Mouse (Mus musculus): Measurements from ENCODE around the gene Rpl38. TPM values are rescaled to one million over a fixed set of nuclear protein-coding genes. Genes with fewer than 3 reads are reported as not detected.

The Rpl38 gene
- 577 and 578 TPM in 2 replicates for total RNA-seq (2014; rRNA removed)
- 954 and 958 TPM in 2 replicates for polyA plus RNA-seq (2015; fragmentation: Nextera tagmentation; extraction: Ambion mirVana)

DNA sequence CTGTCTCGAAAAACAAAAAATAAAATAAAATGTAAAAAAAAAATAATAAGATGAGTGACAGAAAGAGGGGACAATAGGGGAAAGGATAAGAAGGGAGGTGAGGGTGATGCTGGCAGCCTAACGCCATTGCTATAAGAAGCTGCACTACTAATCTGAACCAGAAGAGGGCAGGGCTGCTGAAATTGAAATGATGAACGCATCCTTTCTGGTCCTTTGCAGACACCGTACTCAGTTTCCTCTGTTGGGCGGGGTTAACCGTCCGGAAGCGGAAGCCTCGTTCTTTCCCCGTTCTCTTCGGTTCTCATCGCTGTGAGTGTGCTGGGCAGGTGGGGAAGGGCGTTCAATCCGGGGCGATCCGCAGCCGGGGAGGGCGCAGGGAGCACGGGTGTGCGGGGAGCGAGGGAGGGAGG lies at the start of gene Rpl38:
Rpl38 (plus strand) TSS at position 224 of the 410 bp plus-strand sequence.
- Histone ChIP-seq H3K27ac (peak within 1 kb of the TSS; percentile 96), H3K27me3 (ENCODE audit: insufficient read depth, low read length) (no peaks in the 10 kb centered on the region), H3K9ac (replicated peaks; ENCODE audit: low read length) (peak within 1 kb of the TSS; percentile 89), H3K4me1 (ENCODE audit: insufficient read depth, low read length) (peaks cover 10% of the 10 kb centered on the region; the same call in 1 of the 2 replicates), H3K4me2 (ENCODE audit: low read depth, low read length) (peak within 1 kb of the TSS; percentile 92), H3K4me3 (ENCODE audit: low read length) (peak within 1 kb of the TSS; percentile 78), H3K36me3 (ENCODE audit: insufficient read depth, low read length) (peaks cover 29% of the 10 kb centered on the region), H3K9me3 (ENCODE audit: low read length) (no peaks in the 10 kb centered on the region)
- peak; percentile 83 for ATAC-seq
- under 1% methylated on average over 21 of the region's 21 CpGs for WGBS
- peak; percentile 98 for DNase-seq (ENCODE audit: low spot score)
- TF ChIP-seq CTCF (IDR thresholded peaks at IDR 0.05; ENCODE audit: low read depth): peak; percentile 93

DNA sequence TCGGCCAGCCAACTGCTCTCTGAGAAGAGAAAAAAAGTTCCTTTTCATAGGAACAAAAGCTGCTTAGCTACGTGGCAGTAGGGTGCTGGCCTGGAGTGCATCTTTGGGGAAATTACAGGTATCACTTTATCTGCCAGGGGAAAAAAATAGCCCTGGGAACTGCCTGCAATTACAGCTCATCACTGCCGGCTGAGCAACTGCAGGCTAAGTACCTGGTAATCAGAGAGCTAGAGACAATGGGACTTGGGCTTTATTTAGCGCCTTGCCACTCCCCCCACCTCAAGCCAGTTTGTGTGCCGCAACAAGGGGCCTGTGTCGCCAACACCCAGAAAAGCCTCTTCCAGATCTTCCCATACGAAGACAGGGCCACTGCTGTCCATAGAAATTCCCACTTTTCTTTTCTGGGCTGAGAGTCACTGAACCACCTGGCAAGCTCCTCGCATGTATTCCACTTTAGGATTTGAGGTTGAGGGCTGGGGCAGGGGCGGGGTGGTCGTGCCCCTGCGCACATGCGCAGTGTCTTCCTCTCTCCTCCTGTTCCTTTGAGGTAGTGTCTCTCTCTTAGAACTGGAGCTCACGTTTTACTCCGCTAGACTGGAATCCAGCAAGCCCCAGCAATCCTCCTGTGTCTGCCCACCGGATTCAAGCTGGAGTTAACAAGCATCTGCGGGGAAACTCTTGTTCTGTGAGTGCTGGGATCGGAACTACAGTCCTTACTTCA lies 49.5 kb upstream of the Rpl38 start:
- H3K36me3 ChIP-seq (ENCODE audit: insufficient read depth, low read length): no peaks in the 10 kb centered on the region
- no peak overlapping the region for H3K27ac ChIP-seq
- ATAC-seq (no peak), DNase-seq (ENCODE audit: low spot score) (no peak)
- no peaks in the 10 kb centered on the region for H3K9me3 ChIP-seq (ENCODE audit: low read length)
- H3K4me3 ChIP-seq (ENCODE audit: low read length): no peak overlapping the region
- H3K4me1 ChIP-seq (ENCODE audit: insufficient read depth, low read length): no peaks in the 10 kb centered on the region
- no peak for TF ChIP-seq CTCF (IDR thresholded peaks at IDR 0.05; ENCODE audit: low read depth)
- WGBS: 62% methylated on average over 17 of the region's 17 CpGs
- no peak overlapping the region for H3K4me2 ChIP-seq (ENCODE audit: low read depth, low read length)
- H3K27me3 ChIP-seq (ENCODE audit: insufficient read depth, low read length): no peaks in the 10 kb centered on the region
- H3K9ac ChIP-seq (replicated peaks; ENCODE audit: low read length): no peak overlapping the region

DNA sequence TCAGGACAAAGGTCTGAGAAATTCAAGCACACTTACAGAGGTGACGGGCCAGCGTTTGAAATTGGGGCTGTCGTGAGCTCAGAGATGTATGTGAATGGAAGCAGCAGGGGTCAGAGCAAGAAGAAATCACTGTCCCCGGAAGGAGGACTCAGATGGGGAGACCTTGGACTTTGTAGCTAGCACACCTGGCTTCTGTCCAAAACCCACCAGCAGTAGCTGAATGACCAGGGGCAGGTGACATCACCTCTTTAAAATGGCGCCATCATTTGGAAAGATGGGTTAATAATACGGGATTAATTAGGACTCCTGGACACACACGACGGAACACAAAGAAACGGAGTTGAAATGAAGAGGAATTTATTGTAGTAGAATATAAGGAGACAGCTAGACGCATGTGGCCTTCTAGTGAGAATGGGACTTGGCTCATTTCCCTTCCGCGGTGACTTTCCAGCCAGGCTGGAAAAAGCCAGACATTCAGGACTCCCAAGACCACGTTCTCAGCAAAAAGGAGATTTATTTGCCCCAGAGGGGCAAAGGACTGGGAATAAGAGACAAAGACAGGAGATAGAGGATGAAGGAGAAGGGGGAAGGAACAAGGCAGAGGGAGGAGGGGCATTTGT lies 42.1 kb upstream of the Rpl38 start:
- H3K4me3 ChIP-seq (ENCODE audit: low read length): no peak overlapping the region
- DNase-seq (ENCODE audit: low spot score): peak; percentile 51
- H3K9ac ChIP-seq (replicated peaks; ENCODE audit: low read length): no peak overlapping the region
- 39% methylated on average over 13 of the region's 13 CpGs for WGBS
- H3K9me3 ChIP-seq (ENCODE audit: low read length): no peaks in the 10 kb centered on the region
- no peak overlapping the region for H3K4me2 ChIP-seq (ENCODE audit: low read depth, low read length)
- H3K4me1 ChIP-seq (ENCODE audit: insufficient read depth, low read length): no peaks in the 10 kb centered on the region
- no peak for TF ChIP-seq CTCF (IDR thresholded peaks at IDR 0.05; ENCODE audit: low read depth)
- H3K36me3 ChIP-seq (ENCODE audit: insufficient read depth, low read length): no peaks in the 10 kb centered on the region
- H3K27ac ChIP-seq: no peak overlapping the region
- H3K27me3 ChIP-seq (ENCODE audit: insufficient read depth, low read length): no peaks in the 10 kb centered on the region
- ATAC-seq: no peak

DNA sequence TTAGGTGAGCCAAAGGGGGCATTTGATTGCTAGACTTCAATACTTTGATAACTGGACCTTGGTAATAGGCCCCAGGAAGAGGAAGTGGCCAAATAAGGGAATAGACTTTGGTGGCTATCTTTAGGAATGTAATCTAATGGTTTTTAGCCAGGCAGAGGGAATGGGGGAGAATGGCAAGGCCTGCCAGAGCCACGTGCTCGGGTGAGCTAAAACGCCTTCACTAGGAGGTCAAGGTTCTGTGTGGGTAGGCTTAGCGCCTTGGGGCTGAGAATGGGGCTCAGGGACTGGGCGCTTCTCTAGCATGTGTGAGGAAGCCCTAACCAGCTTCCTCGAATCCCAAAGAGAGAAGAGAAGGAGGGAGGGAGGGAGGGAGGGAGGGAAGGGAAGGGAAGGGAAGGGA lies 41.3 kb upstream of the Rpl38 start:
- ATAC-seq: no peak
- Histone ChIP-seq H3K9me3 (ENCODE audit: low read length) (no peaks in the 10 kb centered on the region), H3K4me3 (ENCODE audit: low read length) (no peak overlapping the region), H3K4me1 (ENCODE audit: insufficient read depth, low read length) (no peaks in the 10 kb centered on the region), H3K27me3 (ENCODE audit: insufficient read depth, low read length) (no peaks in the 10 kb centered on the region), H3K36me3 (ENCODE audit: insufficient read depth, low read length) (no peaks in the 10 kb centered on the region), H3K27ac (no peak overlapping the region), H3K4me2 (ENCODE audit: low read depth, low read length) (no peak overlapping the region), H3K9ac (replicated peaks; ENCODE audit: low read length) (no peak overlapping the region)
- WGBS: 86% methylated on average over 5 of the region's 6 CpGs
- DNase-seq (ENCODE audit: low spot score): no peak
- TF ChIP-seq CTCF (IDR thresholded peaks at IDR 0.05; ENCODE audit: low read depth): no peak

DNA sequence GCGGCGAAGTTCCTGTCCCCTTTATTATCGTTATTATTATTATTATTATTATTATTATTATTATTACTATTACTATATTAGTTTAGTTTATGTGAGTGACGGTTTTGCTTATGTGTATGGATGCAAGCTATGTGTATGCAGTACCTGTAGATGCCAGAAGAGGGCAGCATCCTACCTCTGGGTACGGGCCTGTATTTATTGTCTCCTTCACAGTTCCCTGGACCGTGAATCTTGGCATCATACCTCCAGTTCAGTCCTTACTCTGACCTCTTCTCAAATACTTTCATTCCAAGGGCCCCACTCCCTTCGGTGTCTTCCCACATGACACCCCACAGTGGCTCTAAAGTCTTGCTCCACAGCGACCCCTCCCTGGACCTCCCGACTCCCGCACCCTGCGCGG lies 40.3 kb upstream of the Rpl38 start:
- Histone ChIP-seq H3K9me3 (ENCODE audit: low read length) (no peaks in the 10 kb centered on the region), H3K9ac (replicated peaks; ENCODE audit: low read length) (no peak overlapping the region), H3K27ac (no peak overlapping the region), H3K36me3 (ENCODE audit: insufficient read depth, low read length) (no peaks in the 10 kb centered on the region), H3K4me3 (ENCODE audit: low read length) (no peak overlapping the region), H3K4me1 (ENCODE audit: insufficient read depth, low read length) (no peaks in the 10 kb centered on the region), H3K27me3 (ENCODE audit: insufficient read depth, low read length) (no peaks in the 10 kb centered on the region), H3K4me2 (ENCODE audit: low read depth, low read length) (no peak overlapping the region)
- DNase-seq (ENCODE audit: low spot score) (no peak), ATAC-seq (no peak)
- WGBS: 79% methylated on average over 12 of the region's 12 CpGs
- peak; percentile 62 for TF ChIP-seq CTCF (IDR thresholded peaks at IDR 0.05; ENCODE audit: low read depth)

DNA sequence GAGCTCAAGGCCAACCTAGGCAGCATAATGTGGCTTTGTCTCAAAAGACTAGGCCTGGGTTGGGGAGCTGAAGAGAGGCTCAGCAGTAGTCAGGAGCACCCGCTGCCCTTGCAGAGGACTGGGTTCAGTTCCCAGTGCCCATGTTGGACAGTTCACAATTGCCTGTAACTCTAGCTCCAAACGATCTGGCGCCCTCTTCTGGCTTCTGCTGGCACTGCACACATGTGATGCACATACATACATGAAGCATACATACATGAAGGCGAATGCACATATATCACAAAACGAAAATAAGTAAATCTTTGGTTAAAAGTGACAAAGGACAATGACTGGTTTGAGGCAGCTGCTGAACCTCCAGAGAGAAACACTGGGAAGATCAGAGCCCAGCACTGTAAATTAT lies 38.3 kb upstream of the Rpl38 start:
- H3K27ac ChIP-seq: no peak overlapping the region
- 88% methylated on average over 5 of the region's 5 CpGs for WGBS
- ATAC-seq: no peak
- no peaks in the 10 kb centered on the region for H3K36me3 ChIP-seq (ENCODE audit: insufficient read depth, low read length)
- H3K9me3 ChIP-seq (ENCODE audit: low read length): no peaks in the 10 kb centered on the region
- no peak for DNase-seq (ENCODE audit: low spot score)
- H3K4me2 ChIP-seq (ENCODE audit: low read depth, low read length): no peak overlapping the region
- peak; percentile 45 for TF ChIP-seq CTCF (IDR thresholded peaks at IDR 0.05; ENCODE audit: low read depth)
- H3K4me1 ChIP-seq (ENCODE audit: insufficient read depth, low read length): no peaks in the 10 kb centered on the region
- H3K27me3 ChIP-seq (ENCODE audit: insufficient read depth, low read length): no peaks in the 10 kb centered on the region
- no peak overlapping the region for H3K4me3 ChIP-seq (ENCODE audit: low read length)
- no peak overlapping the region for H3K9ac ChIP-seq (replicated peaks; ENCODE audit: low read length)

DNA sequence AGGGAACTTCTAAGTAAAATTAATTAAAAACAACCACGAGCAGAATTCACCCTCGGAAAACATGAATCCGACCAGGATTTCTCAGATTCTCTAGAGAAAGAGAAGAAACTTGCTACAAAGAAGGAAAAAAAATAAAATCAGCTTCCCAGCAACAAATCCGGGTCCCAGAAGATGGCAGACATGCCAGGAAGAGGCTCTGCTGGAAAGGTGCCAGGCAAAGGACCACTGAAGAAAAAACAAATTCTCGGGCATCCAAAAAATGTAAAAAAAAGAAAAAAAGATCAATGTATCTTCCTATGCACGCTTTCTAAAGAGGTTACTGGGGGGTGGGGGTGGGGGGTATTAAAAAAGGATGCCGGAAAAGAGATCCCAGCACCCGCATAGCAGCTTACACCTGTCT lies 36.1 kb upstream of the Rpl38 start:
- Histone ChIP-seq H3K9me3 (ENCODE audit: low read length) (no peaks in the 10 kb centered on the region), H3K4me2 (ENCODE audit: low read depth, low read length) (no peak overlapping the region), H3K9ac (replicated peaks; ENCODE audit: low read length) (no peak overlapping the region), H3K4me1 (ENCODE audit: insufficient read depth, low read length) (no peaks in the 10 kb centered on the region), H3K4me3 (ENCODE audit: low read length) (no peak overlapping the region), H3K27me3 (ENCODE audit: insufficient read depth, low read length) (no peaks in the 10 kb centered on the region), H3K36me3 (ENCODE audit: insufficient read depth, low read length) (no peaks in the 10 kb centered on the region), H3K27ac (no peak overlapping the region)
- ATAC-seq: no peak
- no peak for DNase-seq (ENCODE audit: low spot score)
- no peak for TF ChIP-seq CTCF (IDR thresholded peaks at IDR 0.05; ENCODE audit: low read depth)
- 50% methylated on average over 8 of the region's 8 CpGs for WGBS

Data from hindbrain, postnatal 0 days (tissue).